Mouse (Mus musculus) effector memory CD4-positive, alpha-beta T cell, adult 5 months (primary cell): ENCODE results near the gene Tssk4. TPM values are rescaled to one million over a fixed set of nuclear protein-coding genes. Genes with fewer than 3 reads are reported as not detected.

Experiments
- polyA plus RNA-seq: library from polyadenylated mRNA; unstranded; fragments of 100-300 nt; shearing (Covaris generic); gene quantifications from one replicate; pipeline ENCODE4 v1.2.1, GENCODE M21; 2017

The Tssk4 gene
- polyA plus RNA-seq = 0.59 TPM

DNA sequence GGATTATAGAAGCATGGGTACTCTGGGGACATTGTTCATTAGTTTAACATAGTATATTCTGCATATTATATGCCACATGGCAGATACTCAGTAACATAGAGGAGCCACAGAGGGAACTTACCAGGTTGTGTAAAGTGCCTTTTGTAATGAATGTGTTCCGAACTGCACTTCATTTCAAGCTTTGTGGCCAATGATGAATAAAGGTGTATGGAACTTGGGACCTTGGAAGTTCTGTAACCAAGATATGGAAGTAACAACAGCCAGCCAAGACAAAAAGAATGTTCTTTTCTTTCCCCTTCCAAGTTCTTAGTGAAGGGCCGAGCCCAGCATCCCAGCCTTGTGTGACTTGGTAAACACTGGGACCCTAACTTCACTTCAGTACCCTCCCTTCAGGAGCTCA, at the start of gene Tssk4:
Gene Tssk4, plus strand, starts transcription at position 301 of the 400 bp plus-strand sequence.

DNA sequence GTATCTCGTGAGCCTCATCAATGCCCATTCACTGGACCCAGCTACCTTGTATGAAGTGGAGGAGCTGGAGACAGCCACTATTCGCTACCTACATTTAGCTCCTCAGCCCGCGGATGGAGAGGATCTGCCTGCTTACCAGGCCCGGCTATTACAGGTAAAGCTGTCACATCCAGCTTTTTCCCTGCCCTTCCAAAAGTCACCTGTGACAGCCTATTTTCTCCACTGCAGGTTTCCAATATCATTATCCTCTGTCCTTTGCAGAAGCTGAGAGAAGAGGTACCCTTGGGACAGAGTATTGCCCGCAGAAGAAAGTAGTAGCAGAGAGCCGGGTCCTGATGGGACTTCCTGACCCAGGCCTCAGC, 46.7 kb upstream of the Tssk4 start, which contains the start of gene Irf9:
Gene Irf9, plus strand, starts transcription at position 301 of the 362 bp plus-strand sequence.

DNA sequence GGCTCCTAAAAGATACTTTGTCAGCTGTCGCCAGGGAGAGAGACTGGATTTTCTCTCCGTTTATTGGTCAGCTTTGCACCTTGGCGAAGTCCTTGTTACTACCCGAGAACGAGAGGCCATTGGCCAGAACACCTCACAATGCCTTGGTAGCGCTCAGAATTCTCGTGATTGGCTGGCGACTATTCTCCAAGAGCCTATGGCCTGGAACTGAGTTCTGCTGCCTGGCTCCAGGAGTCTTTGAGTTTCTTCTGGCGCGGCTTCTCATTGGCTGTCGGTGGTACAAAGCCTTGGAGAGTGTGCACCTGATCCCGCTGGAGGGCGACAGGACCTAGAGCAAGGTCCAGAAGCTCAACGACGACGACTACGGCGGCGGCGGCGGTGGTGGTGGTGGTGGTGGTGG, 32.2 kb upstream of the Tssk4 start, which contains the start of gene Rec8:
Gene Rec8, plus strand, starts transcription at position 216 of the 400 bp plus-strand sequence.

DNA sequence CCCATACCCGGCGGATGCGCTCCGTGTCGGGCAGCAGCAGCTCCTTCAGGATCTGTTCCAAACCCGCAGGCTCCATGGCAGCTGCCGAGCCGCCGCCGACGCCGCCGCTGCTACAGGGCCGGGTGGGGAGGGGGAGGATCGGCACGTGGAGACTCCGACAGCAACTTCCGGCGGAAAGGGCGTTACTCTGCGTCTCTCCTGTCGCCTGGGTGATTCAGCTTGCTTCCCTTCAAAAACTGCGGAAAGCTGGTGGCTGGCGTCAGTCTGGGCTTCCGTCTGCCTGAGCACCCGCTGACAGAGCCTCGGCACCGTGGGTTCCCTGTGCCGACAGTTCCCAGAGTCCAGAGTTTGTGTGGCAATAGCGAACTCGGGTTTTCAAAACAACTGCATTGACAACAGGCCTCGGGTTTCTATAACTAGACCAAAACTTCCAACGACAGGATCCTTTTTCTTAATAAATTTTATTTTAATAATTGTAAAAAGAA, 14.4 kb upstream of the Tssk4 start, which contains the start of gene Ipo4:
Gene Ipo4, minus strand, starts transcription at position 435 of the 485 bp plus-strand sequence.

DNA sequence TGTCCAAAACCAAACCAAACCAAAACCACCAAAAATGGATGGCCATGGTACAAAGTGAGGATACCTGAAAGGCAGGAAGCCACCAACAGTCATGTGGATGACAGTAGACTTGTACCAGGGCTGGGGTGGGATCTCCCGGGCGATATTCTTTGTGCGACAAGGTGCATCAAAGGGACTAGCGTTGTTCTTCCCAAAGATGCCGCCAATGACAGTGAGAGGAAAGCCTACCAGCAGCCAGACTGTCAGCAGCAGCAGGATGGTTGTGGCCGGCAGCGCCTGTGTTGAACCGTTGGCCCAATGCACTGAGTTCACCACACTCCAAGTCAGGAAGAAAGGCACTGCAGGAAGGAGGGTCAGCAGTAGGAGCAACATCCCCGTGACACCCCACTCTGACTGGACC, 12.2 kb upstream of the Tssk4 start, which contains the start of gene Gm49378:
Gene Gm49378, minus strand, starts transcription at position 101 of the 400 bp plus-strand sequence.

DNA sequence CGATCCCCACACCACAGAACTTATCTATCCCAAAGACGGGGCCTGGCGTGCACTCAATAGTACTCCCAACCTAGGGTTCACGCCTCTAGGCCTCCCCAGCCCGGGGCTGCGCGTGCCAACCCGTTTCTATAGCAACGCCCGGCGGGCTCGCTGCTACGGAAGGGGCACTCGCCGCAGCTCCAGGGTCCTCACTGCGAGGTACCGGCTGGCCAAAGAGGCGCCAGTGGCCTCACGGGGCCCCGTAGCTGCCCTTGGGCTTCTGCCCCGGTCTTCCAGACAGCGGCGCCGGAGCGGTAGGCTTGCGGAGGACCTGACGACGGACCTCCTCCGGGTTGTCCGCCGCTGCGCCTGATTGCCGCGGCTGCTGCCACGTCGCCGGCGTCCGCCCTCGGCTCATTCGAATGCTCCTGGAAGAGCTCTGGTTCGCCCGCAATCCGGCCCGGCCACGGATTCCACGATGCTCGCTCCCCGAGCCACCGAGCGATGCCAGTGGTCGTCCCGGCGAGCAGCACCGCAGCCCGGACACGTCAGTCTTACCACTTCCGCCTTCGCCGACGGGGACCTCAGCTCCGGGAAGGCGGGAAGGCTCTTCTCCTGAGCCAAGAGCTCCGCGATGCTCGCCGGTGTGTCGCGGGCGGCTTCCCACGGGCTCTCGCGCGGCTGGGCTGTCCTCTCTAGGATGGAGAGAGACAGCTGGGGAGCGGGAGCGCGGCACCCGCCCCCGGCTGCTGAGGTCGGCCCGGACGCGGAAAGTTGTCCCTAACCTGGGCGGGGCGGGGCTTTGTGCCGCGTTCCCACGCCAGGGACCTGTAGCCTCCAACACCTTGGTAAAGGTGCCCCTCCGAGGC, 6.7 kb upstream of the Tssk4 start, which contains the start of gene Tm9sf1:
Gene Tm9sf1, minus strand, starts transcription at position 747 of the 848 bp plus-strand sequence.

DNA sequence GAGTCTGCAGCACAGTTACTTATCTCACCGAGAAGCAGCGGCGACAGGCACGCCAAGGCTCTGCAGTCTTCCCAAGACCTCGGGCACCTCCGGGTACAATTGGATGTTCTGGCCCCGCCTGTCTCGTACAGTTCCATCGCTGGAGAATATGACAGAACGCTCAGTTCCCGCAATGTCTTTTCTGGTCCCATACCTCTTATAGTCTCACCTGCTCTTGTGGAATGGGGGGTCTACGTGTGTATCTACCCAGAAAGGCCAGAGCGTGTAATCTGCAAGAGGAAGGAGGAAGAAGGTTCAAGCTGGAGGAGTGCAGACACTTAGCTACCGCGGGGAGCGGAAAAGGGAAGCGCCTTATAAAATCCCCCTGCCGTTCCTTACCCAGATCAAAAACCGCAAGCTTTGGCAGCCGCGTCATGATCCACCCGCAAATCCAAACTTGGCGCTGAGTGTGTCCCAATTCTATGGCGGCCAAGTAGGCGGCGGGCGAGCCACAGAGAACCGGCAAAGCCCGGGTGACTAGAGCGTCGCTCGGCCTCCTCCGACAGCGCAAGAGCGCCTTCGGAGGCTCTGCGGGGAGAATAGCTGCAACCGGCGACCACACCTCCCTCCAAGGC, 10.1 kb downstream of the Tssk4 start, which contains the start of gene Mdp1:
Gene Mdp1, minus strand, starts transcription at position 549 of the 614 bp plus-strand sequence.

DNA sequence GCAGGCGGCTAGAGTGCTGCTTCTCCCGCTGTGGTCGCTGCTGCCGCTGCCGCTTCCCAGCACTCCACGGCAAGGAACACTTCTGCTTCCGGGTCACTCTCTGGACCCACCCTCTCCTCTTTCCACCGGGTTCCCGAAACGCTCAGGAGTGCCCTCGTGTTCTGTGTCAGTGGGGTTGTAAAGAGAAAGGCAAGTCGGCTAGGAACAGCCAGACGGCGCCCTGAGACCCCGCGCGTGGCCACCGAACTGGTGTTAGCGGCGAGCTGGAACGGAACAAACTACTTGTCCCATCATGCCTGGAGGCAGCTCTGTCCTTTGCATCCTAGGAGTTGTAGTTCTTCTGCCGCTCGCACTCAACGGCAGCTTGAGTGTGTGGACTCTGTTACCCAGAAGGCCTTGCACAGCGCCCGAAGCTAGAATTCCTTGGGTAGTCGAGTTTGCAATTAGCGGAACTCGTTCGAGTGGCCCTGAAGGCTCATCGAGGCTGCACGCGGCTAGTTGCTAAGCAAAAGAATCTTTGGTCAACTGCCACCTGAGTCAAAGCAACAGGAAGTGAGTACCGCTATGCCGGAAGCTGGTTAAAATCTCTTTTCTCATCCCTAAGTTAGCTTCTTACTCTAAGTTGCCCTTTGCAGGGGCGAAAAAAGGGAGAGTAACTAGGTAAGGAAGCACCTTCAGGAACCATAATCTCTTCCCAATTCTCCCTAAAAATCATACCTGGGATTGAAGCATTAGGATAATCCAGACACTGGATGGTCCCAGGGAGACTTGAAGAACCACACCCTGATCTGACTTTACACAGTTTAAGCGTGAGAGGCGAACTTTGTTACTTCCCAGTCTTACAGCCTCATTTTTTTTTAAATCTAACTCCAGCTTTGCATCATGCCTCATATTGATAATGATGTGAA, 22.1 kb downstream of the Tssk4 start, which contains the start of the genes Gmpr2 and Nedd8:
Gene Gmpr2, plus strand, starts transcription at position 109 of the 908 bp plus-strand sequence.
Gene Nedd8, minus strand, starts transcription at position 292 of the 908 bp plus-strand sequence.

DNA sequence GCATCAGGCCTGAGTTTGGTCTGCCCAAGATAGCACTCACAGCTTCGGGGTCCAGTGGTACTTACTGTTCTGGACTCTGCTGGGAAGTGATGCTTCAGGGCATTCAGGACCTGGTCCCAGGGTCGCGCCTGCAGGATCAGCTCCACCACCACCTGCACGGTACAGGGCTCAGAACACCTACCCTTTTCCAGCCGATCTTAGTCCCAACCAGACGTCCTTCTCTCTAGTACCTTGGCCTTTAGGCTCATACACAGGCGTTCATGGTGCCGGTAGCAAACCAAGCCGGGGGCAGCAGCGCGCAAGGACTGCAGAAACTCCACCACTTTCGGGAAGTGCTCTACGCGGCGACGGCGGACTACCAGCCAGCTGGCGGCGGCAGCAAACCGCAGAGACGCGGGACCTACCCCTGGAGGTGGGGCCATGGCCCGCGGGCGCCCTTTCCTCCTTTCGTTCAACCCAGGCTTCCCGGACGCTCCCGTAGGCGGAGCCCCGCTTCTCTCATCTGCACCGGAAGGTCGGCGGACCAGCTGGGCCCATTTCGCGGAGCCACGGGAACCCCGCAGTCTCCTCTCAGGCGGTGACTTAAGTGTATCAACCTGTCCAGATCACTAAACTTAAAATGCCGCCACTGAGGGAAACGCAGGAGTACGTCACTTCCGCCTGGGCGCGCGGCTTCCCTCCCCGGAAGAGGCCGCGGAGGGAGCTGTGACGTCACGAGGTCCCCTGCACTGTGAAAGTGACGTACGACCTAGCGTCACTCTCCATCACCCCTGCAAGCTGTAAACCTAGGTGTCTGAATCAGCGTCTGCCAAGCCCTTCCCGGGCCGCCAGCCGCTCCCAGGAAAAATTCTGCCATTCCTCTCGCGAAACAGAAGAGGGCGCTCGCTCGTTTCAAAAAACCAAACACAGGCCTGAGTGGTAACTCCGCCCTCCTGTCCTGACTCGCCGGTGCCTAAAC, 31.5 kb downstream of the Tssk4 start, which contains the start of gene Tinf2:
Gene Tinf2, minus strand, starts transcription at position 661 of the 958 bp plus-strand sequence.

Other genes starting within 250 kb of the Tssk4 start
- gene Dhrs4, start 171.4 kb upstream of the Tssk4 start, polyA plus RNA-seq = 25.1 TPM
- gene Carmil3, start 159.5 kb upstream of the Tssk4 start, polyA plus RNA-seq = not detected
- not detected for gene Cpne6, start 139.7 kb upstream of the Tssk4 start, polyA plus RNA-seq
- gene Nrl, start 125.2 kb upstream of the Tssk4 start, polyA plus RNA-seq = not detected
- 14.1 TPM for gene Pck2, start 109.9 kb upstream of the Tssk4 start, polyA plus RNA-seq
- gene Dcaf11, start 90.2 kb upstream of the Tssk4 start, polyA plus RNA-seq = 104 TPM
- gene A730061H03Rik, start 89.8 kb upstream of the Tssk4 start, polyA plus RNA-seq = 4.2 TPM
- not detected for gene Fitm1, start 74.6 kb upstream of the Tssk4 start, polyA plus RNA-seq
- gene Psme1, start 72.1 kb upstream of the Tssk4 start, polyA plus RNA-seq = 723 TPM
- 16.6 TPM for gene Emc9, start 64.9 kb upstream of the Tssk4 start, polyA plus RNA-seq
- gene Psme2, start 59.1 kb upstream of the Tssk4 start, polyA plus RNA-seq = 460 TPM
- gene Rnf31, start 58.5 kb upstream of the Tssk4 start, polyA plus RNA-seq = 41.5 TPM
- gene Irf9, start 46.6 kb upstream of the Tssk4 start, polyA plus RNA-seq = 60.1 TPM
- gene Rec8, start 32.1 kb upstream of the Tssk4 start, polyA plus RNA-seq = 0.65 TPM
- 64.4 TPM for gene Ipo4, start 14.2 kb upstream of the Tssk4 start, polyA plus RNA-seq
- not detected for gene Gm49378, start 12.3 kb upstream of the Tssk4 start, polyA plus RNA-seq
- gene Tm9sf1, start 6.4 kb upstream of the Tssk4 start, polyA plus RNA-seq = 65.5 TPM
- 52.4 TPM for gene Mdp1, start 10.3 kb downstream of the Tssk4 start, polyA plus RNA-seq
- gene Gmpr2, start 21.8 kb downstream of the Tssk4 start, polyA plus RNA-seq = 32.1 TPM
- gene Nedd8, start 21.9 kb downstream of the Tssk4 start, polyA plus RNA-seq = 214 TPM
- gene Tinf2, start 31.6 kb downstream of the Tssk4 start, polyA plus RNA-seq = 351 TPM
- not detected for gene Tgm1, start 63.7 kb downstream of the Tssk4 start, polyA plus RNA-seq
- gene Rabggta, start 72.1 kb downstream of the Tssk4 start, polyA plus RNA-seq = 89.4 TPM
- 22.6 TPM for gene Dhrs1, start 95.5 kb downstream of the Tssk4 start, polyA plus RNA-seq
- 51.0 TPM for gene Nop9, start 95.5 kb downstream of the Tssk4 start, polyA plus RNA-seq
- gene Cideb, start 108.3 kb downstream of the Tssk4 start, polyA plus RNA-seq = not detected
- gene Ltb4r2, start 111.2 kb downstream of the Tssk4 start, polyA plus RNA-seq = 0.14 TPM
- 0.27 TPM for gene Ltb4r1, start 115.8 kb downstream of the Tssk4 start, polyA plus RNA-seq
- gene Adcy4, start 133.9 kb downstream of the Tssk4 start, polyA plus RNA-seq = not detected
- gene Ripk3, start 138.7 kb downstream of the Tssk4 start, polyA plus RNA-seq = 60.3 TPM
- not detected for gene Nfatc4, start 173.0 kb downstream of the Tssk4 start, polyA plus RNA-seq
- not detected for gene Nynrin, start 203.8 kb downstream of the Tssk4 start, polyA plus RNA-seq
- 0.10 TPM for gene Cbln3, start 234.2 kb downstream of the Tssk4 start, polyA plus RNA-seq
- 89.2 TPM for gene Khnyn, start 234.8 kb downstream of the Tssk4 start, polyA plus RNA-seq